Comparison of ENCODE assay signal across 30 mouse cellular contexts in the genomic region with DNA sequence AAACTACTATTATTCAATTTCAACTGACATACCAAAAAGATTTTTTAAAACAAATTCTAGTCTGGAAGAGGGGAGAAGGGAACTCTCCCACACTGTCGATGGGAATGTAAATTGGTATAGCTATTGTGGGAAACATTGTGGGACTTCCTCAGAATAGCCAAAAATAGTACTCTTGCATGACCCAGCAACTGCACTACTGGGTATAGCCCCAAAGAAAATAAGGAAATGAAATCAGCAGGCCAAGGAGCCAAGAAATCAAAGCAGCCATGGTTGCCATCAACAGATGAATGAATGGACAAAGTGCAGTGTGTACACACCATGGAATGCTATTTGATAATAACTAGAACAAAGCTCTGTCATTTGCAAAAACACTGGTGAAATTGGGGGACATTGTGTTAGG. TPM values are rescaled to one million over a fixed set of nuclear protein-coding genes. Genes with fewer than 3 reads are reported as not detected.
DNase-seq lines count a peak whose midpoint lies in the region; ATAC-seq lines count a peak whose summit lies in the region.
"Had no signal": no experiment of that assay in that cellular context is flagged by ENCODE, and none has a peak within 500 bp of the region (broad histone marks: within the 10 kb centered on the region; RNA-seq: fewer than 3 reads in every experiment).

No protein-coding gene starts in this region.

- no peaks in the 10 kb centered on the region for H3K36me3 ChIP-seq in forebrain, embryonic 13.5 days (ENCODE audit: poor library complexity, severe bottlenecking)
- H3K36me3 ChIP-seq: forebrain, embryonic 12.5 days; hindbrain, embryonic 15.5 days; limb, embryonic 13.5 days; liver, embryonic 13.5 days; midbrain, embryonic 10.5 days; midbrain, embryonic 15.5 days; neural tube, embryonic 13.5 days had no signal

- no peak overlapping the region for H3K4me3 ChIP-seq in forebrain, embryonic 13.5 days
- H3K4me3 ChIP-seq: erythroblast, embryonic 14.5 days; forebrain, embryonic 12.5 days; hindbrain, embryonic 15.5 days; left cerebral cortex, adult 2 months; limb, embryonic 13.5 days; liver, embryonic 13.5 days; midbrain, embryonic 10.5 days; midbrain, embryonic 15.5 days; neural tube, embryonic 13.5 days had no signal

- no peak overlapping the region for H3K9ac ChIP-seq in forebrain, embryonic 13.5 days
- H3K9ac ChIP-seq: forebrain, embryonic 12.5 days; hindbrain, embryonic 15.5 days; limb, embryonic 13.5 days; liver, embryonic 13.5 days; midbrain, embryonic 15.5 days; neural tube, embryonic 13.5 days had no signal

- H3K27ac ChIP-seq in forebrain, embryonic 13.5 days: no peak overlapping the region
- H3K27ac ChIP-seq: forebrain, embryonic 12.5 days; hindbrain, embryonic 15.5 days; left cerebral cortex, adult 2 months; limb, embryonic 13.5 days; liver, embryonic 13.5 days; macrophage; midbrain, embryonic 10.5 days; midbrain, embryonic 15.5 days; neural tube, embryonic 13.5 days had no signal

- WGBS in forebrain, embryonic 13.5 days: 88% methylated on average over 1 of the region's 1 CpGs

- no peaks in the 10 kb centered on the region for H3K27me3 ChIP-seq in forebrain, embryonic 13.5 days
- H3K27me3 ChIP-seq: forebrain, embryonic 12.5 days; hindbrain, embryonic 15.5 days; limb, embryonic 13.5 days; liver, embryonic 13.5 days; midbrain, embryonic 15.5 days; neural tube, embryonic 13.5 days had no signal

- H3K9me3 ChIP-seq in forebrain, embryonic 13.5 days (replicated peaks): no peaks in the 10 kb centered on the region
- H3K9me3 ChIP-seq: forebrain, embryonic 12.5 days; hindbrain, embryonic 15.5 days; limb, embryonic 13.5 days; liver, embryonic 13.5 days; midbrain, embryonic 10.5 days; midbrain, embryonic 15.5 days; neural tube, embryonic 13.5 days had no signal

- DNase-seq in layer of hippocampus, adult 9-11 months: peak; percentile 8
- no peak for DNase-seq in layer of hippocampus, adult 9-10 months (ENCODE audit: low spot score)
- peak; percentile 6 for DNase-seq in A20 (ENCODE audit: low read depth, low spot score)
- DNase-seq in right cerebral cortex, postnatal 14 days: no peak
- DNase-seq: adrenal gland, postnatal 25 days; cerebellum, adult 18-20 months; cerebellum, postnatal 10 days; gastrocnemius, postnatal 14 days; heart, postnatal 4 days; kidney, adult 11 months; kidney, postnatal 14 days; liver, embryonic 13.5 days; lung, adult 18-20 months; thymus, adult 18-20 months; thymus, postnatal 25 days had no signal

- no peaks in the 10 kb centered on the region for H3K4me1 ChIP-seq in forebrain, embryonic 13.5 days
- H3K4me1 ChIP-seq: forebrain, embryonic 12.5 days; hindbrain, embryonic 15.5 days; liver, embryonic 13.5 days; midbrain, embryonic 10.5 days; midbrain, embryonic 15.5 days; neural tube, embryonic 13.5 days had no signal

- peak; percentile 92 for ATAC-seq in granulocyte monocyte progenitor cell, adult 5-6 weeks (replicated peaks; ENCODE audit: poor library complexity, severe bottlenecking)
- ATAC-seq in monocyte, adult 5-6 weeks (replicated peaks; ENCODE audit: insufficient number of reproducible peaks, low FRiP score, low TSS enrichment, poor library complexity, severe bottlenecking): peak; percentile 76
- no peak for ATAC-seq in forebrain, embryonic 13.5 days
- ATAC-seq: inflammation-experienced regulatory T-cells, adult 6 months; midbrain, embryonic 15.5 days had no signal

- H3K4me2 ChIP-seq in forebrain, embryonic 13.5 days: no peak overlapping the region
- H3K4me2 ChIP-seq: forebrain, embryonic 12.5 days; heart, embryonic 11.5 days; hindbrain, embryonic 15.5 days; limb, embryonic 13.5 days; liver, embryonic 13.5 days; midbrain, embryonic 15.5 days; neural tube, embryonic 13.5 days had no signal

RNA-seq across cellular contexts. Expression of a gene that starts 1.5 kb away (rescaled TPM):
- 7.4 and 15.5 TPM in 2 replicates for total RNA-seq in granulocyte monocyte progenitor cell, adult 5-6 weeks (2014; fragmentation: Nextera tagmentation)
- total RNA-seq in granulocyte monocyte progenitor cell, adult 5-6 weeks (2017): 27.2 and 47.7 TPM in 2 replicates
- 820 to 1,108 TPM (median 1,028 TPM) in 3 replicates for total RNA-seq in monocyte, adult 5-6 weeks (2017)
- 0.18 and 0.33 TPM in 2 replicates for polyA plus RNA-seq in forebrain, embryonic 13.5 days (2015; fragmentation: Nextera tagmentation; extraction: Ambion mirVana)
- total RNA-seq: left cerebral cortex, postnatal 36 days had no signal
- polyA plus RNA-seq: erythroblast, embryonic 14.5 days had no signal

Comparison
In these comparisons a context has a peak if more than half of its experiments do, and no peak if none do; other contexts are left out.
1. DNase-seq: peak in layer of hippocampus, adult 9-11 months (single experiment) and A20 (single experiment); none in layer of hippocampus, adult 9-10 months (single experiment) and right cerebral cortex, postnatal 14 days (single experiment).
2. RNA of a gene that starts 1.5 kb away (total RNA-seq): 820 to 1,108 TPM in monocyte, adult 5-6 weeks; 7.4 to 47.7 TPM in granulocyte monocyte progenitor cell, adult 5-6 weeks; every median in the first group is over 10 times any median in the second.